Mouse (Mus musculus): ENCODE measurements around the gene Lrmda.
"Not testable (repeated sequence)": the region's sequence is repeated elsewhere in the genome, so short reads cannot be mapped to it uniquely, and the experiment has no call there.

Lrmda gene

DNA sequence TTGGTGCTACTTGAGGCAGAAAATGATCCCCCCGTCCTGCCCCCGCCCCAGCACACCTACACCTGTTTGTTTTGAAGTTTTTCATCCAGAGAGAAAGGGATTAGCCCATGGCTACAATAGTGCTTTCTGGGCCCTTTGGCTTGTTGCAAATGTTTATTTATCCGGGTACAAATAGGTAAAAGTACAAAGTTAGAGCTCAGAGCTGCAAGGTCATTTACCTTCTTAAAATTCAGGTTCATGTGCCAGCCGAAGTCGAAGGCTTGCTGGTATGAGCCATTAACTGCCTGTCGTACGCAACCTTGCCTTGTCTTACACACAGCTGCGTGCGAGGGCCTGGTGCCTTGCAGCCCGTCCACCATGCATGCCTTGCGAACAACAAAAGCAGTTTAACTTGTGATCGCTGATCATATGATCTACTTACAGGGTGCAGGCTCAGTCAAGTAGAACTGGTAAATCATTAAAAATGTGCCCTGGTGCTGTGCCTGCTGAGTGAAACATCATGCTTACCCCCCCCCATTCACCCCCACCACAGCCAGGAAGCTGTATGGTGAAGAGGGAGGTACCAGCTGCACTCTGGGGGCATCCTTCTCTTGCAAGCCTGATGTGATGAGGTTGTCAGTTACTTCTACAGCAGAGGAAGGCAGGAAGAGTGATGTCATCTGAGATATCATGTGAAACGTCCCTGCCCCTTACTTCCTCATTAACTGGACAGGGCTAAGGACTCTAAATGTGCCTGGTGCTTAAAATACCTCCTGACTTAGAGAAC lies 781.5 kb downstream of the Lrmda start:
- no peak for DNase-seq (ENCODE audit: low read depth)

DNA sequence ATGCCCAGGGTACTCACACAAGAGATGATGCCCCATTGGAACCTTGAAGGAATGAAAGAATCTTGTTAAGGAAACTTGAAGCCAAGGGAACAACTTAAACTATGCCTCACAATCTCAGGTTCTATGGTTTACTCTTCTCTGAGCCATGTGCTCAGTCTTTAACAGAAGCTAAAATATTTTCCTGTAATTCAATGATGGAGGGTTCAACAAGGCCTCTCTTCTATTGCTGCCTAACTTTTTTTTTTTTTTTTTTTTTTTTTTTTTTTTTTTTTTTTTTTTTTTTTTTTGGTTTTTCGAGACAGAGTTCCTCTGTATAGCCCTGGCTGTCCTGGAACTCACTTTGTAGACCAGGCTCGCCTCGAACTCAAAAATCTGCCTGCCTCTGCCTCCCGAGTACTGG lies 782.2 kb downstream of the Lrmda start:
- DNase-seq (ENCODE audit: low read depth) = not testable (repeated sequence)

DNA sequence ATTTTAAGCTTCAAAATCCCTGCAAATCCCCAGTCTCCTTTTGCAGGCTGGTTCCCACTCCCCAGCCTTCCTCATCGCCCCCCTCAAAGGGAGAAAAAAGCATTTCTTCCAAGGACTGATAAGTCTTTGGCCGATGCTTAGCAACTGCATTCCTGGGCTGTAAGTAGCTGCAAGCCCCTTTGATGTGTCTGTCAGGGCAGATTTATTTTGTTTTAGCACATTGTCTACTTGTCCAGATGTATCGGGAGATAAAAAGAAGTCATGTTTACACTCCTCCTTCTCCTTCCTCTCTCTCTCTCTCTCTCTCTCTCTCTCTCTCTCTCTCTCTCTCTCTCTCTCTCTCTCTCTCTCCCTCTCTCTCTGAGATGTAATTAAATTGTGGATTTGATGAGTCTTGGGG lies 787.8 kb downstream of the Lrmda start:
- no peak for DNase-seq (ENCODE audit: low read depth)

DNA sequence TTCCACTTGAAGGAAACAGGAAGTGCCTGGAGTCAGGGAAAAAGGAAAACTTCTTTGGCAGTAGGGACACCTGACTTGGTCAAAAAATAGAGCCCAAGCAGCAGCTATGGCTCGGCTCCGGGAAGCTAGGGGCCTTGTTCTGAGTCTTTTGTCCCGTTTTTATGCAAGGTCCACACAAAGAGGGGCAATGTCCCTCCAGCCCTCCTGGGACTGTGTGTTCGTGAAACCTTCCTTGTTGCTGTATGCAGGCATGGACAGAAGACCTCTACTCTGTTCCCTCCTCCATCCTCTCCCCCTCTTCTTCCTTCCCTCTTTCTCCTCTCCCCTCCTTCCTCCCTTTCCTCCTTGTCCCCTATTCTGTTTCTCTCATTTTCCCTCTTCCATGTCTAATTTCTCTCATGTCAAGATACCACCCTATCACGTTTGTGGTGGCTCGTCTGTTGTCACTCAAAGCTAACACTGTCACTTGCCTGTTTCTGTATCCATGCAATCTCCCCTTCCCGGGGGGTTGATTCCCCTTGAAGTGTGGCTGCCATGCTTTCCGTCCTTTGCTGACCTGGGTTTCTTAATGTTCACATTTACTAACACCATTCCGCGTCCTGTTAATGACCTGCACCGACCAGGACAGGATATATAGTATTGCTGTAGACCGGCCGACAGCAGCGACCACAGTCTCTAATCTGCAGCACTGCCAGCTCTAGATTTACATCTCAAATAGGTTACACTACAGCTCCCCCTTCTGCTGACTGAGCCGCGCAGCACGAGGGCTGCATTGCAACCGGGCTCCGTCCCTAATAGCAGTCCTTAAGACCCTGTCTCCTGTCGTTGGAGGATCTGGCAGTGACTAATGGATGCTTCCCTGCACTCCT lies 788.4 kb downstream of the Lrmda start:
- no peak for DNase-seq (ENCODE audit: low read depth)

DNA sequence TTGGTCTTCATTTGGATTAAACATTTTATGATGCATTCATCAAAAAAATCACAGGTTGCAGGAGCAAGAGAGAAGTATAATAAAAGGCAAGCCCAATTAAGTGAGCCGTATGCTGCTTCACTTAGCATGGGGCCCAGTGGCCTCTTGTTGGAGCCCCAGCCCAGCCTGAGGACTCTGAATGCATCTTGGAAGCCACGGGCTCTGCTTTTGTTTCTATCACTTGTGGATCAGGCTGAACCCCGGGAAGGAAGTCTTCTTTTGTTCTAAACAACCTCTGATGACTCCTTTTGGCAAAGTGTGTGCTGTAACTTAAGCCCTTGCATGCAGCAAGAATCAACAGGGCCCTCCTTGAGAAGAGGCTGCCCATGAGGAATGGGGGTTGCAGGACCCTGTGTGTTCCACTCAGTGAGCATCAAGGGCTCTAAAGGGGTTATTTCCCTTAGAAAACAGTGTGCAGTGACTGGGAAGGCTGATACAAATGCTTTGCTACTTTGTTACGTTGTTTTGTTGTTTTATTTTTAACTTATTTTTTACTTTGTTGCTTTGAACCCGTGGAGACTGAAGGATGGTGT lies 789.2 kb downstream of the Lrmda start:
- DNase-seq (ENCODE audit: low read depth) = no peak

DNA sequence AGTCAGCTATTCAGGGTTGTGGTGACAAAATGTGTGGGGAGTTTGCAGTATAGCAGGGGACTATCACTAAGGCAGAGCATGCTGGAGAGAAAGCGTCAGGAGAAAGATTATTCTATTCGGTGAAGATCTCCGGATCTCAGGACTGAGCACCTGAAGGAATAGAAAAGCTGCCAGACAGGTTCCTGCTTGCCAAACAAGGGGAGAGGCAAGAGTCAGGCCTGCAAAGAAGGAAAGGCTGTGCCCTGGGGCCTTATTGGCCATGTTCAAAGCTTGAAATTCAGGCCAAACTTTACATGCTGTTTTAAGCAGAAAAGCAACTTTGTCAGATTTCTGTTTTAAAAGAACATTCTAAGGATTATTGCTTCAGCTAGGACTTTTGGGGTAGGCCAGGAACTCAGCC lies 789.7 kb downstream of the Lrmda start:
- no peak for DNase-seq (ENCODE audit: low read depth)

DNA sequence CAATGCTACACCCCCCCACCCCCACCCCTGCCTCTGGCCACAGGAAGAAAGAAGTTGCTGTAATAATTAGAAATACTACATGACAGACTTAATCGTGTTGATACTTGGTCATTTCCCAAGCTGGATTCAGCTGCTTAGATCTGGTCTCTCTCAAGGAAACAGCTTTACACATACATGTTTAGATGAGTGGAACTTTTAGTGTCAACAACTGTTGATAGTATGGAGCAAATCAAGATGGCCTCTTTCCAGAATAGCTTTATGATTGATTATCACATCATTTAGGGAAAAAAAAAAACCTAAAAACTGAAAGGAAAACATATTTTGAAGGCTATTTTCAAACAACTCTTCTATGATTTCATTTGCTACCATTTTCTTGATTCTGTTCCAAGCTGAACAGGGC lies 791.0 kb downstream of the Lrmda start:
- no peak for DNase-seq (ENCODE audit: low read depth)

DNA sequence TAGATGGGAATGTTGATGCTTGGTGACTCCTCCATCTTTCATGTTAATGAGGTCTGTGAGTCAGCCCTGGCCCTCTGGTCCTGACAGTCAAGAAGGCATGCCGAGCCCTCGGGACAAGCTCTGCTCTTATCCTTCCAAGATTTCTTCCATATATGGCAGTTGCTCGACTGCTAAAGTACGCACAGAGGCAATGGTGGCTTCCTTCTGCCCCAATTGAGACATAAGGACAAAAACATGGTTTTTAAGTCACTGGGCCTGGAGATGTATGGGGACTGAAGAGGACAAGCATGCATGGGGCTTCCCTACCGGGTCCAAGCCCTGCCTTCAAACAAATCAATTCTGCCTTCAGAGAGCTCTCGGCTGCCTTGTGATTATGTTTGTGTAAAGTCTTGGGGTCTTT lies 793.3 kb downstream of the Lrmda start:
- DNase-seq (ENCODE audit: low read depth) = no peak

DNA sequence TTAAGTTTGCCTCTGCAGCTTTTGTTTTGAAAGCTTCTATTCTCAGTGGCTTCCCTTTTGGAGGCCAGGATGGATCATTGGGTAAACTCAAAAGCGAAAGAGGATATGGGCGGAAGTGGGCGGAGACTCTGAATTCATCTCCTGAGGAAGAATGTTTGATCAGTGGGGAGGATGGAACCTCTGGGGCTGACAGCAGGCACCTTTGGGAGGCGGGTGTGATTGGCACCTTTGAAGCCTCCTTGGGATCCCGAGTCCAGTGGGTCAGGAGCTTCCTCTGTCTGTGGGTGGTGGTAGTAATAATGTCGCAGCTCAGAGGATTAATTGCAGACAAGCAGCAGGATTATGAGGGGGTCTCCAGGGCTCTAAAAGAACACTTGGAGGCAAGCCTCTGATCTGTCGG lies 793.9 kb downstream of the Lrmda start:
- DNase-seq (ENCODE audit: low read depth) = no peak

DNA sequence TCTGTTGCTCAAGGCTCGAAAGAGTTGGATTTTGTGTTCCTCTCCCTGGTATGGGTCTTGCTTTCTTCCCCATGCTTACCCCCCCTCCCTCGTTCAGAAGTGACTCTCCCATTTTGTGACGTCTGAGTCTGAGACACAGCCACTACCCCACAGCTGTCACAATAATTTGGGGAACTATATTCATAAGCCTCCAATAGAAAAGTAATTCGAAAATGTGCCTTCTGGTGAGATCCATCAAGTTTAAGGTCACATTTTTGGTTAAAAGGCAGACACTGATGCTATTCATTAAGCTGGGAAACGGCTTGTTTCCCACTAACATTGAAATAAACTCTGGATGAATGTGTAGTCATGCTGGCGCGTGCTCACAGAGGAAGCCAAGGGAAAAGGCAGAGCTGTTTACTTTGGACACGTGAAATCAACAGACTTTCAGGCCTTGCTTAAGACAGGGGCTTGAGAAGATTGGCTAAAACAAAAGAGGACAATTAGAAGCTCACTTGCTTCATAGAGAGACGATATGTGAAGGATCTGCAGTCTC lies 795.4 kb downstream of the Lrmda start:
- no peak for DNase-seq (ENCODE audit: low read depth)

DNA sequence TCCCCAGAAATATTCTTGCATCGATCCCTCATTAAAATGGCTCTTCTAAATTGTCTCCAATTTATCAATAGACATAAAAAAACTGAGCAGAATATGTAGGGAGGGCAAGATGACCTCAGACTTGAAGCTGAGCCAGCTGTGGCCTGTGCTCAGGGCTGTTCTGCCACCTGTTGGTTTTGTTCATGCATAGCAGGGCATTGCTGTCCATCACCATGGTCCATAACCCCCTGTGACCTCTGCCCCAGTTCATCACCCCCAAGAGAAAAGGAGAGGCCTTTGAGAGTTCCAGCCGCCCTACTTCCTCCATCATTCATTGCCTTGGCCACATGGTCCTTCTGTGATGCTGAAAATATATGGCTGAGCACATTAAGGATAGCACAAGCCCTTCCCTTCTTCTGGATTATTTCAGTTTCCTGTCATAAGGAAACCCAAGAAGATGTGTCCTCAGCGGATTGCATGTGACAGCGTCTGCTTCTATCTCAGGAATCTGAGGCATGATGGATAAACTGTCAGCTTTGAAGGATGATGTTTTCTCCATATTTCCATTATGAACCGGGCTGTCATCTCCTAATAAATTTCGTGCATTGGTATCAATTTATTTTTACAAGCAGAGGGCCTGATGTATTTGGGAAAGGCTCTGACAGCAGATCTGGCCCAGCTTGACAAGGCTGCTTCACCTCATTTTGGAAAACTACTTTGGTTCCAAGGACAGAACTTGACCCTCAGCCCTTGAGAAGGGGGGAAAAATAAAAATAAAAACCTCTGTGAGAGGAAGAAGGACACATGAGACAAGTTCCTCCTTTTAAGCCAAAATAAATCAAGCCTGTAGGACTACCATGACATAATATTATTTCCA lies 798.1 kb downstream of the Lrmda start:
- no peak for DNase-seq (ENCODE audit: low read depth)

DNA sequence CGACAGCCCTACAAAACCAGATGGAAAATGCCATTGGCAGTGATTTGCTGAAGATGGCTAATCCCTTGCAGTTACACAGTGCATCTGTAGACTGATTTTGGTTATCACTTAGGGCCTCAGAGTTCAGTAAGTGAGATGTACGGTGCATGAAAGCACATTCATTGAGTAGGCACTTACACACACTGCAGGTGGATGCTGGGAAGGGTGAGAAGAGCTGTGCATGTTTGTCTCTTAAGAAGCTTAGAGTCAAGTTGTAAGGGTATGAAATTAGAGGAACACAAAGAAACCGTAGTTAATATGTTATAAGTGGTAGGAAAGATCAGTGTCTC lies 798.7 kb downstream of the Lrmda start:
- no peak for DNase-seq (ENCODE audit: low read depth)

DNA sequence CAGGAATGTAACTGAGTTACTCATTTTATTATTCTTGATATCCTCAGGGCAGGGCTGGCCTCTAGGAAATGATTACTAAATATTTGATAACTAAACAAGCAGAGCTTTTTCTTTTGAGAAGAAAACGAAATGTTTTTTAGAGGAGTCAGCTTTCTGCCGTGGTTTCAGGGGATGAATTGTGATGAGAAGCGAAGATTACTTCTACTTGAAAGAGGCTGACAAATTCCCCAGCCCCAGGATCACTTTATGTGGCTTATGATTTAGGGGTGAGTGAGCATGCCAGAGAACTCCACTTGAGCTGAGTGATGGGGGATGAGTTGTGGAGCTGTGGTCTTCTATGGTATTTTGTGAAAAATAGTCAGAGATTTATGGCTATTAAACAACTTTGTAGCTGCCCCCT lies 803.4 kb downstream of the Lrmda start:
- DNase-seq (ENCODE audit: low read depth) = no peak

DNA sequence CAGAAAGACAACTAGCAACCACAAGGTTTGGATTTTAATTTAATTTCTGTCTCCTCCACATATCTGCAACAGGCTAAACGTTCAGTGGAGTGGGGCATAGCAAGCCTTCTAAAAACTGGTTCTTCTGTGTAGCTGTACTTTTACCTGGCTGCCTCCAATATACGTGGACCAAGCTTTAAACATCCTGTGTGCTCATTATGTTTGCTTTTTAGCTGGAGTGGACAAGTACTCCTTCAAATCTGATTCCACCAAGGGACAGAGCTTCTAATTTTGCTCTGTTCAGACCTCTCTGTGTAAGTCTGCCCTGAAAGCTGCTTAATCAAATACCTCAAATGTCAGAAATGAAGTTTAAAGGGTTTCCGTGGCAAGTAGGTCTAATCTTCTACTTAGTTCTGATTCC lies 807.3 kb downstream of the Lrmda start:
- DNase-seq (ENCODE audit: low read depth) = no peak

DNA sequence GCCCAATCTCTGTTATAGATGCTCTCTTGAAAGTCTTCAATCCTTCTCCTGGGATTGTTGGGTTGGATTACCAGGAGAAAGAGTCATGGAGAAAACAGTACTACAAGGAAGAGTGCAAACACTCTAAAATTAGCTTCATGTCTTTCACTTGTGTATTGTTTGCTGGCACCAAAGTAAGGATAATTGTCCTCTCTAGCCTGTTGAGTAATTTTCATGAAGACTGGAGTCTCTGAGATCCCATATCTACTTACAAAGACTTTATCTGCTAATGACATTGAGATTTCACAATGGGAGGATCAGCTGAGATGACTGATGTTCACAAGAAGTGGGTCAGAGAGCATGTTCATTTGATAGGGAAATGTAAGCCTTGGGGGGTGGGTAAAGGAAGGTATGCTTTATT lies 817.5 kb downstream of the Lrmda start:
- DNase-seq (ENCODE audit: low read depth) = no peak

DNA sequence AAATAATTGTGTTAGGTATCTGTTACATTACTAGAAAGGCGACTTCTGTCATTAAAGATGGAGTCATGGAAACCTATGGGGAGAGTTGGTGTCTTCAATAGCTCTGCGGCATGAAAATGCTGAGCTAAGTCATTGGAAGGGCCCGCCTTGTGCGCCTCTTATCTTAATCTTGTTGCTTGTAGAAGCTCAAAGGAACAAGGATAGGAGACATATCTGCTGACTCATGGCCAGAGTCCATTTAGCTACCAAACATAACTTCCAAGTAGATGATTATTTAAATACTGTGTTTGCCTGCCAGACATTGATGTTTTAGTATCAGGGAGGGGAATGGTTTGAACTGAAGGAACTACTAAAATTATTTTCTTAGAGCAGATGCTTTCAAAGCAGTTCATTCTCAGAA lies 821.6 kb downstream of the Lrmda start:
- no peak for DNase-seq (ENCODE audit: low read depth)

DNA sequence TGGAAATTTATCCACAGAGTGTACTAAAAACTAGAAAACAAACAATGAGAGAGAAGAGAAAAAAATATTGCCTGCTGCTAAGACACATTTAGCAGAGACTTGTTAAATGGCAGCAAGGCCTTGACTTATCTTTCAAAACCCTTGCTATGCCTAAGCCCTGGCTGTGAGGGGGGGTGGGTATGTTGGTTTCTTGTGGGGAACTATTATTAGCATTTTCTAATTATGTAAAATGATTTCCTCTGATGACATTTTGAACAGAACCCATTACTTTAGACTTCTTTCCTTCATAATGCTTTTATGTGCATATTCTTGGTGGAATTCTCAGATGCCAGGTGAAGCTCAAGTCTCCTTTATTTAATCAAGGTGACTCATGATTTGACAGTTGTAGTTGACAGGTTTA lies 824.5 kb downstream of the Lrmda start:
- DNase-seq (ENCODE audit: low read depth) = no peak

DNA sequence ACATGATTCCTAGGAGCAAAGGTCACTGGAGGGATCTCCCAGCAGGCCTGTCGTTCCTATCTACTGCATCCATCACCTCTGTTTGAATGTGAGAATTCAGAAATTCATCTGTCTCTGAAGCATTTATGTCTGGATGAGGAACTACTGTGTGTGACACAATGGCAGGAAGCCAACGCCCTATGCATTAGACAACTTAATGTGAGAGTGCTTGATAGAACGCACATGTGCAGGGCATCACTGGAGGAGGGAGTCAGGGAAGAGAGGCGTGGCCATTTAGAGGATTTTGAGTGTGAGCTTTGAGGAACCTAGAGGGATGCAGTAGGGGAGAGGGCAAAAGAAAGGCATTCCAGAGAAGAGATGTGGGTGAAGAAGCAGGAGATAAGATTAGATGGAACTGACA lies 825.9 kb downstream of the Lrmda start:
- no peak for DNase-seq (ENCODE audit: low read depth)

DNA sequence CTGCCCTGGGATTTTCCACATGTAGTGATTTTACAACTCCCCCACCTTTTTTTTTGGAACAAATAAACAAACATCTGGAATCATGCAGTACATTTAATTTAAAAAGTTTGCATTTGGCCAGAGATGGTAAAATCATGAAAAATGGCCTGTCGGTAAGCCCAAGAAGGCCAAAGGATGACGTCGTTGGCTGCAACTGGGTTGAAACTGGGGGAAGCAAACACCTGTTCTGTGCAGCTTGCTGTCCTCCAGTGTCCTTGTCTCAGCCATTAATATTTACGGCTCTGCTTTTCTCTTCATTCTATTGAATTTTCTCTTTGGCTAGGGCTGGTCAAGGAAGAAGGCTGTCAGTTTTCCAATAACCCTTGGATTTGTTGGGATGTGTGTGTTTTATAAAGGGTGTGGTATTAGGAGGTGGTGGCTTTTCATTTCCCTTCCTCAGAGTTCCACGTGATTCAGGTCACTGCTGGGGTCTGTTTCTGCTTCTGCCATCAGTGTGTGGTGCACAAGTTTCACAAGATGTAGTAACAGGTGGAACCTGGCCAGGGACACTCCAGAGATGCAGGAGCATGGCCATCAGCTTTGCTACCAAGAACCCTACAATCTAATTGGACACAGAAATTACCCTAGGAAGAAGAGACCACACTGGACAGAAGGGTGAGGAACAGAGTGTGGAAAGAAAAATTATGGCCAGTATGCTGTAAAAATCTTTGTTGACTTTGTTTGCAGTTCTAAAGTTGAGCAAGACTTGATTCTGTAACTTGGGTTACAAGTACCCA lies 827.7 kb downstream of the Lrmda start:
- no peak for DNase-seq (ENCODE audit: low read depth)

DNA sequence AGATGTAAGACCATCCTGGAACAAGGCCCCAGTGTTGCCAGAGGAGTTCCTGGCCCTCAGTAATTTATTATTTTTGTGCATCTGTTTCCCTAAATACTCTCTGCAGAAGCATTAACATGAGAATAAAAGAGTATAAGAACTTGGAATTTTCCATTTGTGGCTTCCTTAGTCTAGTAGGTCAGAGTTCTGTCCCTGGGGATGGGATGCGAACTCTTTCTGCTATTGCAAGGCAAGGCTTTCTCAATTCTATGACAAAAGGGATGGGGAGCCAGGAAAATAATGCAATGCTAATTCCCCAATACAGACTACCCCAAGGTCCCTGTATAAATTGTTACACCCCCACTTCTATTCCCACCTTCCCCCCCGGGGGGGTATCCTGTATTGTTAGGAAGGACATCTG lies 829.6 kb downstream of the Lrmda start:
- DNase-seq (ENCODE audit: low read depth) = no peak

DNA sequence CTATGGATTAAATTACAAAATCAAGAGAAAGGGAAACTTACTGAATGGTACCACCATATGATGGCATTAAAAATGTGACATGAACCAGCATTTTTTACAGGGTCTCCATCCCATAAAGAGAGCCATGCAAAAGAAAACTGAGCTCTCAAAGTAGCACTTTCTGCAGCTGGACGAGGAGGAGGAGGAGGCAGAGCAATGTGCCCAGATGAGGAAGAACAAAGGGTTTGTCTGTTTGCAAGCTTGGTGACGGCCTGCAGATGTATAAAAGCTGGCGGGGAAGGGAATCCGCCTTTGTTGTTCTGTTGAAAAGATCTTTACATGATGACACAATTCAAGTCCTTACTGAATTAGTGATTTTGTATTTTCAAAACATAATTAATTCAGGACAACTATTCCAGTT lies 841.1 kb downstream of the Lrmda start:
- DNase-seq (ENCODE audit: low read depth) = no peak
